Mouse (Mus musculus) MEL (cell line): ENCODE results near the gene Samd8. TPM values are rescaled to one million over a fixed set of nuclear protein-coding genes. Genes with fewer than 3 reads are reported as not detected.

Experiments used
- DNase-seq: peaks from one replicate; pipeline ENCODE4 v3.0.0; 2011; ENCODE audit warnings: low read depth, low spot score
- H3K27ac ChIP-seq: 2 replicates; pipeline ENCODE4 v1.5.1; 2012; ENCODE audit warnings: low read depth, mild to moderate bottlenecking, control low read depth, low read length, moderate library complexity; ENCODE audit not compliant: control insufficient read depth
- H3K27me3 ChIP-seq, 2 experiments: fragments of 150-350 bp in 1 of 2; sonication (generic) in 1 of 2; 2 replicates each; pipeline ENCODE4 v1.6.1; 2012; ENCODE audit warnings: low read length in 2 of 2, mild to moderate bottlenecking in 2 of 2, improper control_type of control experiment in 1 of 2, moderate library complexity in 1 of 2; ENCODE audit not compliant: insufficient read depth in 2 of 2, control insufficient read depth in 1 of 2
- H3K36me3 ChIP-seq, 2 experiments: 2 replicates each; pipeline ENCODE4 v1.6.1; 2012 to 2014; ENCODE audit warnings: low read length in 2 of 2, improper control_type of control experiment in 1 of 2, inconsistent platforms in 1 of 2, mild to moderate bottlenecking in 1 of 2; ENCODE audit not compliant: insufficient read depth in 2 of 2, control insufficient read depth in 1 of 2
- H3K4me1 ChIP-seq, 2 experiments: fragments of 150-350 bp in 1 of 2; sonication (generic) in 1 of 2; 2 replicates each; pipeline ENCODE4 v1.6.1; 2012; ENCODE audit warnings: low read length in 2 of 2, improper control_type of control experiment in 1 of 2, mild to moderate bottlenecking in 1 of 2; ENCODE audit not compliant: insufficient read depth in 2 of 2, control insufficient read depth in 1 of 2
- H3K4me3 ChIP-seq, 2 experiments: fragments of 150-350 bp in 1 of 2; sonication (generic) in 1 of 2; 2 replicates each; pipeline ENCODE4 v1.5.1; 2012; ENCODE audit warnings: low read depth in 2 of 2, low read length in 2 of 2, mild to moderate bottlenecking in 2 of 2, moderate library complexity in 2 of 2, control low read depth in 1 of 2, improper control_type of control experiment in 1 of 2; ENCODE audit not compliant: control insufficient read depth in 1 of 2, insufficient read depth in 1 of 2
- H3K79me2 ChIP-seq: 2 replicates; pipeline ENCODE4 v1.6.1; 2012; ENCODE audit warnings: mild to moderate bottlenecking, low read length, moderate library complexity; ENCODE audit not compliant: control insufficient read depth, poor library complexity, insufficient read depth
- H3K9ac ChIP-seq: 2 replicates; pipeline ENCODE4 v1.6.1; 2012; ENCODE audit warnings: low read depth, mild to moderate bottlenecking, control low read depth, low read length, moderate library complexity; ENCODE audit not compliant: control insufficient read depth, poor library complexity, severe bottlenecking
- H3K9me3 ChIP-seq: fragments of 150-350 bp; sonication (generic); replicated peaks from 2 replicates; pipeline ENCODE4 v1.6.1; 2012; ENCODE audit warnings: mild to moderate bottlenecking, low read length, improper control_type of control experiment, moderate library complexity; ENCODE audit not compliant: insufficient read depth
- BHLHE40 ChIP-seq: IDR thresholded peaks from 2 replicates; pipeline ENCODE4 v1.6.1; 2012; ENCODE audit warnings: low read depth, mild to moderate bottlenecking, inconsistent platforms, low read length, improper control_type of control experiment, borderline replicate concordance
- CHD2 ChIP-seq: IDR thresholded peaks from 2 replicates; pipeline ENCODE4 v1.6.1; 2011; ENCODE audit warnings: low read length, improper control_type of control experiment
- E2F4 ChIP-seq: IDR thresholded peaks from 2 replicates; pipeline ENCODE4 v1.6.1; 2011; ENCODE audit warnings: low read depth, low read length, improper control_type of control experiment, borderline replicate concordance
- ELF1 ChIP-seq: IDR thresholded peaks from 2 replicates; pipeline ENCODE4 v1.6.1; 2014; ENCODE audit warnings: low read depth, mild to moderate bottlenecking, inconsistent platforms, low read length, improper control_type of control experiment, moderate library complexity
- EP300 ChIP-seq, 2 experiments: IDR thresholded peaks; 2 replicates each; pipeline ENCODE4 v1.6.1; 2011; ENCODE audit warnings: improper control_type of control experiment in 2 of 2, low read length in 2 of 2, low read depth in 1 of 2, mild to moderate bottlenecking in 1 of 2
- ETS1 ChIP-seq: IDR thresholded peaks from 2 replicates; pipeline ENCODE4 v1.6.1; 2012; ENCODE audit warnings: low read depth, mild to moderate bottlenecking, inconsistent platforms, low read length, improper control_type of control experiment, moderate library complexity
- GATA1 ChIP-seq: IDR thresholded peaks from 2 replicates; pipeline ENCODE4 v1.6.1; 2011; ENCODE audit warnings: low read depth, low read length, improper control_type of control experiment
- HCFC1 ChIP-seq: IDR thresholded peaks from 2 replicates; pipeline ENCODE4 v1.6.1; 2012; ENCODE audit warnings: low read depth, mild to moderate bottlenecking, inconsistent platforms, low read length, improper control_type of control experiment, moderate library complexity
- JUND ChIP-seq: IDR thresholded peaks from 2 replicates; pipeline ENCODE4 v1.6.1; 2011; ENCODE audit warnings: low read depth, mild to moderate bottlenecking, improper control_type of control experiment, low read length
- KAT2A ChIP-seq: conservative IDR thresholded peaks from 2 replicates; pipeline ENCODE4 v1.6.1; 2012; ENCODE audit warnings: low read depth, low read length, improper control_type of control experiment, inconsistent platforms
- MAFK ChIP-seq: IDR thresholded peaks from 2 replicates; pipeline ENCODE4 v1.6.1; 2011; ENCODE audit warnings: low read depth, mild to moderate bottlenecking, low read length, improper control_type of control experiment, borderline replicate concordance
- MEF2A ChIP-seq: IDR thresholded peaks from 2 replicates; pipeline ENCODE4 v1.6.1; 2014; ENCODE audit warnings: low read depth, mild to moderate bottlenecking, inconsistent platforms, low read length, improper control_type of control experiment; ENCODE audit not compliant: poor library complexity, insufficient replicate concordance, severe bottlenecking; ENCODE audit errors: extremely low read depth
- MXI1 ChIP-seq: IDR thresholded peaks from 2 replicates; pipeline ENCODE4 v1.6.1; 2011; ENCODE audit warnings: mild to moderate bottlenecking, low read depth, low read length, improper control_type of control experiment
- MYB ChIP-seq: IDR thresholded peaks from 2 replicates; pipeline ENCODE4 v1.6.1; 2011; ENCODE audit warnings: mild to moderate bottlenecking, low read depth, low read length, improper control_type of control experiment
- NRF1 ChIP-seq: IDR thresholded peaks from 2 replicates; pipeline ENCODE4 v1.6.1; 2014; ENCODE audit warnings: low read depth, mild to moderate bottlenecking, inconsistent platforms, low read length, improper control_type of control experiment, moderate library complexity; ENCODE audit not compliant: poor library complexity, insufficient read depth, severe bottlenecking
- POLR2A ChIP-seq, 2 experiments: IDR thresholded peaks; 2 replicates each; pipeline ENCODE4 v1.6.1; 2011 to 2012; ENCODE audit warnings: low read length in 2 of 2, mild to moderate bottlenecking in 2 of 2, control low read depth in 1 of 2, improper control_type of control experiment in 1 of 2, low read depth in 1 of 2, moderate library complexity in 1 of 2; ENCODE audit not compliant: control insufficient read depth in 1 of 2, insufficient read depth in 1 of 2, poor library complexity in 1 of 2
- POLR2AphosphoS5 ChIP-seq: IDR thresholded peaks from 2 replicates; pipeline ENCODE4 v1.6.1; 2012; ENCODE audit warnings: low read depth, borderline replicate concordance, mild to moderate bottlenecking, inconsistent platforms, low read length, moderate library complexity, mixed read lengths
- RAD21 ChIP-seq: IDR thresholded peaks from 2 replicates; pipeline ENCODE4 v1.6.1; 2011; ENCODE audit warnings: mild to moderate bottlenecking, low read depth, low read length, improper control_type of control experiment
- RCOR1 ChIP-seq: IDR thresholded peaks from 2 replicates; pipeline ENCODE4 v1.6.1; 2012; ENCODE audit warnings: low read depth, mild to moderate bottlenecking, inconsistent platforms, low read length, improper control_type of control experiment
- SIN3A ChIP-seq: IDR thresholded peaks from 2 replicates; pipeline ENCODE4 v1.6.1; 2012; ENCODE audit warnings: low read length, improper control_type of control experiment, inconsistent platforms
- TAL1 ChIP-seq: IDR thresholded peaks from 2 replicates; pipeline ENCODE4 v1.6.1; 2012; ENCODE audit warnings: mild to moderate bottlenecking, inconsistent platforms, low read length, moderate library complexity, mixed read lengths
- TBP ChIP-seq: IDR thresholded peaks from 2 replicates; pipeline ENCODE4 v1.8.0; 2011; ENCODE audit warnings: low read depth, low read length, improper control_type of control experiment
- TCF12 ChIP-seq: IDR thresholded peaks from 2 replicates; pipeline ENCODE4 v1.6.1; 2014; ENCODE audit warnings: low read depth, mild to moderate bottlenecking, inconsistent platforms, low read length, improper control_type of control experiment, moderate library complexity
- UBTF ChIP-seq: IDR thresholded peaks from 2 replicates; pipeline ENCODE4 v1.6.1; 2012; ENCODE audit warnings: low read depth, mild to moderate bottlenecking, inconsistent platforms, low read length, improper control_type of control experiment, moderate library complexity, borderline replicate concordance; ENCODE audit not compliant: insufficient read depth
- USF2 ChIP-seq, 2 experiments: IDR thresholded peaks; 2 replicates each; pipeline ENCODE4 v1.6.1; 2011 to 2012; ENCODE audit warnings: improper control_type of control experiment in 2 of 2, low read length in 2 of 2, borderline replicate concordance in 1 of 2, inconsistent platforms in 1 of 2, low read depth in 1 of 2, mild to moderate bottlenecking in 1 of 2; ENCODE audit not compliant: insufficient read depth in 1 of 2
- ZKSCAN1 ChIP-seq: IDR thresholded peaks from 2 replicates; pipeline ENCODE4 v1.6.1; 2012; ENCODE audit warnings: low read depth, mild to moderate bottlenecking, inconsistent platforms, low read length, improper control_type of control experiment, moderate library complexity
- ZMIZ1 ChIP-seq: IDR thresholded peaks from 2 replicates; pipeline ENCODE4 v1.6.1; 2012; ENCODE audit warnings: low read depth, mild to moderate bottlenecking, inconsistent platforms, low read length, improper control_type of control experiment, moderate library complexity
- ZNF384 ChIP-seq: IDR thresholded peaks from 2 replicates; pipeline ENCODE4 v1.6.1; 2012; ENCODE audit warnings: low read depth, mild to moderate bottlenecking, inconsistent platforms, low read length, improper control_type of control experiment
- polyA plus RNA-seq, 2 experiments: library from polyadenylated mRNA; stranded (reverse) in 1 of 2; unstranded in 1 of 2; fragments of >175 nt in 1 of 2; fragments of >200 nt in 1 of 2; gene quantifications; 2 replicates each; pipeline versions ENCODE4 v1.2.1 to v1.2.4; 2012; ENCODE audit warnings: low replicate concordance in 2 of 2, low read depth in 1 of 2; ENCODE audit not compliant: insufficient read length in 2 of 2, insufficient read depth in 1 of 2, missing spikeins in 1 of 2
- total RNA-seq: library from RNA; depleted of rRNA; stranded (reverse); fragments of 300-350 nt; gene quantifications from 2 replicates; pipeline ENCODE4 v1.2.3, GENCODE M21; 2012

Samd8 gene
- total and polyA plus RNA-seq, 3 experiments, result 5.8 to 6.8 TPM; not detected in 1

DNA sequence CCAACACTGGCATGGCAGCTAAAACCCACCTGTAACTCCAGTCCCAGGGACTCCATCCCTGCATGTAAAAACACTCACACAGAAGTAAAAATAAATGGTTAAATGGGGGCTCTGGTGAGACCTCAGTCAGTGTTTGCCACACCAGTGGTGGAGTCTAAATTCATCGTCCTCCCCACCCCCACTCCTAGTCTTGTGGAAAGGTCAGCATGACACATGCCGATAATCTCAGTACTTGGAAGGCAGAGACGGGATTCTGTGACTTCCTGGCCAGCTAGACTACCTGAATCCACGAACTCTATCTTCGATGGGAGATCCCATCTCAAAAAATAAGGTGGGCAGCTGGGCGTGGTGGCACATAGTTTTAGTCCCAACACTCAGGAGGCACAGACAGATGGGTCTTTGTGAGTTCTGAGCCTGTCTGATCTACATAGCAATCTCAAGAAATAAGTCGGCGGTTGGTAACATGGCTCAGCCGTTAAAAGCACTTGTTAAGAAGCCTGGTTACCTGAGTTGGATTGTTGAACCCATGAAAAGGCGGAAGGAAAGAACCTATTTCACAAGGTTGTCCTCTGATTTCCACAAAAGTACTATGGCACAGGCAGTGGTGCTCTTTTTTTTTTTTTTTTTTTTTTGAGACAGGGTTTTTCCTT is 61.5 kb downstream of the Samd8 start:
- peak overlapping the region; percentile 70 for H3K9ac ChIP-seq
- peaks cover 13 to 39% of the 10 kb centered on the region in 2 experiments for H3K4me1 ChIP-seq
- TF ChIP-seq CHD2, result peak; percentile 41; the same call in 1 of the 2 replicates
- peak; percentile 62 for TF ChIP-seq ZNF384
- TF ChIP-seq ELF1, result no peak
- TF ChIP-seq UBTF, result no peak
- 0 out of 2 replicates have a peak, but pooled peaks have one; percentile 18 for TF ChIP-seq RCOR1
- TF ChIP-seq SIN3A, result peak; percentile 15; the same call in 1 of the 2 replicates
- peak; percentile 59 for TF ChIP-seq MYB
- TF ChIP-seq EP300 (IDR thresholded peaks at IDR 0.05; ENCODE audit: low read depth in 1 of 2, low read length in 2 of 2), result peak in 1 of 2 experiments; percentile 13; a peak in 1 of 4 replicates
- TF ChIP-seq POLR2A (IDR thresholded peaks at IDR 0.05; ENCODE audit: control insufficient read depth in 1 of 2, insufficient read depth in 1 of 2, low read depth in 1 of 2, low read length in 2 of 2, poor library complexity in 1 of 2), result no peak
- TF ChIP-seq, all 39 proteins: peak for 6
- DNase-seq, result peak; percentile 68
- Histone ChIP-seq H3K4me3 (peak overlapping the region; percentile 32 to 45), H3K9me3 (no peaks in the 10 kb centered on the region), H3K36me3 (peaks cover 0 to 24% of the 10 kb centered on the region in 2 experiments; a peak in 2 of 4 replicates), H3K27ac (peak overlapping the region; percentile 84), H3K27me3 (no peaks in the 10 kb centered on the region), H3K79me2 (no peaks in the 10 kb centered on the region)

DNA sequence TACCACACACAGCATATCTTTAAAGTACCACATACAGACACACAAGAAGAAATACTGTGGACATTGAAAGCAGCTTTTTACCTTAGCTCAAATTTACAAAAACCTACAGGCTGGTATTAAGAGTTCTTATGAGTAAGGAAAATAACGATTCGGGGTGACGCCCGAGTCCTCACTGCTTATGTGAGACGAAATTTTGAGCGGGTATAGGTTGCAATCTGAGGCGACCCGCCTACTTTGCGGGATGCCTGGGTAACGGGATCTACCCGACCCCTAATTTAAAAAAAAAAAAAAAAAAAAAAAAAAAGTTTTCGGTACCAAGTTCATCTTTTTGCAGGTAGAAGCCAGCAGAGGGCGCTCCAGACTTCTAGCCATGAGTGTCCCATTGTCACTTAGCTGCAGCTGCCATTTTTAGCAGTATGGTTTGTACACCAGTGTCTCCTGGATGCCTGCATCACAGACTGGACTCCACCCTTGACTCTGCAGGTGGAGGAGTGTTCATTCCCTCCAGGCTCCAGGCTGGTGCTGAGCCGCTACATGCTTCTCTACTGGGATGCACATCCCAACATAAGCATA is 62.3 kb downstream of the Samd8 start:
- Histone ChIP-seq H3K9me3 (no peaks in the 10 kb centered on the region), H3K9ac (peak overlapping the region; percentile 70), H3K36me3 (peaks cover 0 to 17% of the 10 kb centered on the region in 2 experiments; a peak in 2 of 4 replicates), H3K27me3 (no peaks in the 10 kb centered on the region), H3K4me3 (peak overlapping the region; percentile 32 to 45), H3K79me2 (no peaks in the 10 kb centered on the region), H3K27ac (peak overlapping the region; percentile 87), H3K4me1 (peaks cover 13 to 31% of the 10 kb centered on the region in 2 experiments)
- DNase-seq, result peak; percentile 95
- no peak for TF ChIP-seq KAT2A
- no peak for TF ChIP-seq E2F4
- TF ChIP-seq TAL1, result no peak
- no peak for TF ChIP-seq GATA1
- no peak for TF ChIP-seq MEF2A
- no peak for TF ChIP-seq NRF1
- TF ChIP-seq MAFK, result no peak
- TF ChIP-seq ZKSCAN1, result peak; percentile 61; the same call in 1 of the 2 replicates
- TF ChIP-seq ELF1, result 0 out of 2 replicates have a peak, but pooled peaks have one; percentile 13
- TF ChIP-seq ETS1, result no peak
- TF ChIP-seq JUND, result no peak
- TF ChIP-seq BHLHE40, result no peak
- TF ChIP-seq ZMIZ1, result no peak
- peak; percentile 83 for TF ChIP-seq RAD21
- TF ChIP-seq POLR2AphosphoS5, result no peak
- TF ChIP-seq USF2 (IDR thresholded peaks at IDR 0.05; ENCODE audit: borderline replicate concordance in 1 of 2, insufficient read depth in 1 of 2, low read depth in 1 of 2, low read length in 2 of 2), result no peak
- no peak for TF ChIP-seq TCF12
- TF ChIP-seq ZNF384, result peak; percentile 100
- TF ChIP-seq HCFC1, result peak; percentile 60
- TF ChIP-seq MXI1, result 0 out of 2 replicates have a peak, but pooled peaks have one; percentile 23
- TF ChIP-seq UBTF, result no peak
- TF ChIP-seq TBP, result no peak
